Mouse (Mus musculus): ENCODE data around the gene Pet2. TPM values are rescaled to one million over a fixed set of nuclear protein-coding genes. Genes with fewer than 3 reads are reported as not detected.

Pet2 gene
- total RNA-seq (2021), result not detected
- long read RNA-seq, experiment 1, result 0 reads
- long read RNA-seq, experiment 2, result 0 reads

DNA sequence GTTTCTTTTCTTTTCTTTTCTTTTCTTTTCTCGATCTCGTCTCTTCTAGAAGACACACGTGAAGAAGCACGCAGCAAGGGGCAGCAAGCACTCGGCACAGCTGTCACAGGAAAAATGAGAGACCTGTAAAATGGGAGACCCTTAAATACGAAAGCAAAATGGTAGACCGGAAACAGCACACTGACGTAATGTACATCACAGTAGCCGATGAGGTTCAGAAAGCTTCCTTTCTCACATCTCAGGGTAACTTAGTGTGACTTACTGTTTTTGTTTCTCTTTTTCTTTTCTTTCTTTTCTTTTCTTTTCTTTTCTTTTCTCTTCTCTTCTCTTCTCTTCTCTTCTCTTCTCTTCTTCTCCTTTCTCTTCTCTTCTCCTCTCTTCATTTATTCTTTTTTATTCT, at the start of gene Pet2:
Gene Pet2 (minus strand): TSS at position 101 of the 400 bp plus-strand sequence.
- intact Hi-C loops (cut with DNase I), result no loop called here
- DNase-seq (ENCODE audit: low spot score in 2 of 2), result no peak

Data from left cerebral cortex, postnatal 14 days (tissue).